Mouse (Mus musculus) heart, embryonic 16.5 days (tissue): ENCODE data around the gene Hpca. TPM values are rescaled to one million over a fixed set of nuclear protein-coding genes. Genes with fewer than 3 reads are reported as not detected.

ENCODE experiments used
- ATAC-seq: fragments of 200-750 bp; cut with Nextera tagmentation; replicated peaks from 2 replicates; pipeline ENCODE4 v1.8.0; 2017; ENCODE audit warnings: moderate number of reproducible peaks; ENCODE audit not compliant: insufficient read depth, low FRiP score; ENCODE audit errors: extremely low read depth
- H3K27ac ChIP-seq: fragments of 300-500 bp; sonication (generic); 2 replicates; pipeline ENCODE4 v1.5.1; 2014; ENCODE audit warnings: mild to moderate bottlenecking, low read length, control low read depth, moderate library complexity
- H3K27me3 ChIP-seq: fragments of 300-500 bp; sonication (generic); 2 replicates; pipeline ENCODE4 v1.6.1; 2014; ENCODE audit warnings: low read length, mixed read lengths; ENCODE audit not compliant: control insufficient read depth, insufficient read depth
- H3K36me3 ChIP-seq: fragments of 300-500 bp; sonication (generic); 2 replicates; pipeline ENCODE4 v1.6.1; 2014; ENCODE audit not compliant: control insufficient read depth, insufficient read depth
- H3K4me1 ChIP-seq: fragments of 300-500 bp; sonication (generic); 2 replicates; pipeline ENCODE4 v1.6.1; 2014; ENCODE audit warnings: low read length, mixed read lengths; ENCODE audit not compliant: control insufficient read depth, insufficient read depth
- H3K4me2 ChIP-seq: fragments of 300-500 bp; sonication (generic); 2 replicates; pipeline ENCODE4 v1.6.1; 2014; ENCODE audit warnings: low read depth, mild to moderate bottlenecking, control low read depth, low read length
- H3K4me3 ChIP-seq: fragments of 300-500 bp; sonication (generic); 2 replicates; pipeline ENCODE4 v1.5.1; 2014; ENCODE audit warnings: mild to moderate bottlenecking, control low read depth, low read length
- H3K9ac ChIP-seq: fragments of 300-500 bp; sonication (generic); 2 replicates; pipeline ENCODE4 v1.6.1; 2014; ENCODE audit warnings: low read length, control low read depth
- H3K9me3 ChIP-seq: fragments of 300-500 bp; sonication (generic); replicated peaks from 2 replicates; pipeline ENCODE4 v1.6.1; 2016; ENCODE audit warnings: low read length; ENCODE audit not compliant: control insufficient read depth
- WGBS: fragments of 180-500 bp; shearing (Covaris S2); extraction: QIAGEN DNeasy Blood & Tissue Kit; methylation state at CpG from one replicate; pipeline ENCODE4 v1.1.7; 2014; 5-methylcytosine and 5-hydroxymethylcytosine counted together
- polyA plus RNA-seq: library from polyadenylated mRNA; unstranded; fragments of >200 nt; fragmentation: Nextera tagmentation; extraction: Ambion mirVana; gene quantifications from 2 replicates; pipeline ENCODE4 v1.2.1, GENCODE M21; 2015

The Hpca gene
- polyA plus RNA-seq, 1 experiment from 2014 or later: 0.88 TPM

- peak overlapping the region; percentile 79 for H3K9ac ChIP-seq
- no peak for ATAC-seq
- peak overlapping the region; percentile 74 for H3K4me2 ChIP-seq
- peaks cover 39% of the 10 kb centered on the region for H3K4me1 ChIP-seq
- H3K4me3 ChIP-seq: peak overlapping the region; percentile 58
- no peaks in the 10 kb centered on the region for H3K9me3 ChIP-seq
- WGBS: 55% methylated on average over 14 of the region's 14 CpGs
- 0 out of 2 replicates have a peak overlapping the region, but pooled peaks have one; percentile 17 for H3K27ac ChIP-seq
- H3K36me3 ChIP-seq: 0 out of 2 replicates have a peak, but pooled peaks cover 2% of the 10 kb centered on the region
- peaks cover 16% of the 10 kb centered on the region for H3K27me3 ChIP-seq
Measured at GRCm38 (mm10) chr4:129137392-129138321, 15.8 kb upstream of the Hpca start.

DNA sequence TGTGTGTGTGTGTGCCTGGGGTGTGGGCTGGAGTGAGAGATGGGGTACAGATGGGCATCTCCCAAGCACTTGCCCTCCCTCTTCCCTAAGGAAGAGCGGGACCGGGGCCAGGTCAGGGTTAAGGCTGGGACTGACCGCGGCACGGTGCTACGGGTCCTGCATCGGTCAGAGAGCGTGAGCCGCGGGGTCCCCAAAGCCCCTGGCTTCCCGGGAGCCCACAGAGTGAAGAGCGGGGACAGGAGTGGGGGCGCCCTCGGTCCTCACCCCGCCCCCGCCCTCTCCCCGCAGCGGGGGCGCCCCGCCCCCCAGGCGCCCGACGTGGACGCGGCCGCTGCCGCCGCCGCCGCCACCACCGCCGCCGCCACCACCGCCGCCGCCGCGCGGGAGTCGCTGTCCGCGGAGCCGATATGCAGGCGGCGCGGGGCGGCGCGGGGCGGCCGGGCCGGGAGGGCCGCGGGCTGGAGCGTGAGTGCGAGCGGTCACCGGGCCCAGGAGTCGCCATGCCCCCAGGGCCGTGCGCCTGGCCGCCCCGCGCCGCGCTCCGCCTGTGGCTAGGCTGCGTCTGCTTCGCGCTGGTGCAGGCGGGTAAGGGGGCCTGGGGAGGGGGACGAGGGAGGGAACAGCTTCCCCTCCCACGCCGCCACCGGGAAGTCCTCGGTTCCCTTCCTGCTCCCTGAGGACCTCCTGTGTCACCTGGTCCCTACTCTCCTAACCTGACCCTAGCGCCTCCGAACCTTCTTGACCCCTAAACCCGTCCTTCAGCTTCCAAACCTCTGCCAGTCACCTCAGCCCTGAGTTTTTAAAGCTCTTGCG lies 14.9 kb upstream of the Hpca start, which contains the start of gene Fndc5:
Gene Fndc5, plus strand, starts transcription at position 421 of the 813 bp plus-strand sequence.
- Histone ChIP-seq H3K27ac (0 out of 2 replicates have a peak within 1 kb of the TSS, but pooled peaks have one; percentile 17), H3K36me3 (no peaks in the 10 kb centered on the region), H3K27me3 (peaks cover 16% of the 10 kb centered on the region)

DNA sequence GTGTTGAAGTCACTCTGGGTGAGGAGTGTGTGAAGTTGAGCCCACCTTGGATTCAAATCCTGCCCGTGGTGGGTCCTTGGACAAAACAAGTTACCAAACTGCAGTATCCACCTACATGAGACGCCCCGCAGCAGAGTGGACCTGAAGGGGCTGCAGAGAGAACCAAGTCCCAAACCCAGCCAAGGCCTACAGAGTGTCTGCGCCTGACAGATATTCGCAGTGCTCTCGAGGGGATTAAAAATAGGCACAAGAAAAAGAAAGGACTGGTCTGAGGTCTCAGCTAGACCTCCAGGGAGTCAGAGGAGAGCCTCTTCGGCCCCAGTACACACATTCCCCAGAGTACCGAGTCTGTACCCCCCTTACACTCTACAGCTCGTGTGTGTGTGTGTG lies 14.3 kb upstream of the Hpca start:
- Histone ChIP-seq H3K4me1 (peaks cover 25% of the 10 kb centered on the region), H3K27me3 (peaks cover 16% of the 10 kb centered on the region), H3K9ac (peak overlapping the region; percentile 79), H3K9me3 (no peaks in the 10 kb centered on the region), H3K4me3 (peak overlapping the region; percentile 58), H3K4me2 (peak overlapping the region; percentile 74), H3K36me3 (no peaks in the 10 kb centered on the region), H3K27ac (no peak overlapping the region)
- 22% methylated on average over 9 of the region's 9 CpGs for WGBS
- no peak for ATAC-seq

More for the DNA sequence above, 14.9 kb upstream of the Hpca start, which contains the start of gene Fndc5:
- 2% methylated on average over 27 of the region's 80 CpGs for WGBS
- Histone ChIP-seq H3K4me1 (peaks cover 30% of the 10 kb centered on the region), H3K4me2 (peak within 1 kb of the TSS; percentile 74), H3K9ac (peak within 1 kb of the TSS; percentile 79), H3K4me3 (peak within 1 kb of the TSS; percentile 58), H3K9me3 (no peaks in the 10 kb centered on the region)
- 0 out of 2 replicates have a peak, but pooled peaks have one; percentile 24 for ATAC-seq

GRCm38 (mm10) chr4:129135637-129136036 lies 13.8 kb upstream of the Hpca start:
- peaks cover 16% of the 10 kb centered on the region for H3K27me3 ChIP-seq
- no peak for ATAC-seq

GRCm38 (mm10) chr4:129134799-129135585 lies 13.2 kb upstream of the Hpca start:
- ATAC-seq: peak; percentile 16; the same call in 1 of the 2 replicates
- Histone ChIP-seq H3K4me1 (peaks cover 25% of the 10 kb centered on the region), H3K27me3 (peaks cover 16% of the 10 kb centered on the region), H3K36me3 (no peaks in the 10 kb centered on the region), H3K4me2 (peak overlapping the region; percentile 49), H3K9ac (no peak overlapping the region), H3K4me3 (peak overlapping the region; percentile 15; the same call in 1 of the 2 replicates), H3K27ac (no peak overlapping the region), H3K9me3 (no peaks in the 10 kb centered on the region)
- WGBS: 10% methylated on average over 15 of the region's 15 CpGs

More at GRCm38 (mm10) chr4:129135637-129136036, 13.8 kb upstream of the Hpca start:
- 54% methylated on average over 2 of the region's 2 CpGs for WGBS
- Histone ChIP-seq H3K27ac (no peak overlapping the region), H3K36me3 (no peaks in the 10 kb centered on the region), H3K9me3 (no peaks in the 10 kb centered on the region), H3K4me2 (no peak overlapping the region), H3K9ac (no peak overlapping the region), H3K4me1 (peaks cover 21% of the 10 kb centered on the region), H3K4me3 (no peak overlapping the region)

- Histone ChIP-seq H3K9ac (no peak overlapping the region), H3K4me2 (peak overlapping the region; percentile 36), H3K4me3 (peak overlapping the region; percentile 5), H3K36me3 (no peaks in the 10 kb centered on the region), H3K27me3 (peaks cover 19% of the 10 kb centered on the region), H3K27ac (no peak overlapping the region), H3K9me3 (no peaks in the 10 kb centered on the region), H3K4me1 (peaks cover 15% of the 10 kb centered on the region)
- 0 out of 2 replicates have a peak, but pooled peaks have one; percentile 46 for ATAC-seq
- 3% methylated on average over 17 of the region's 17 CpGs for WGBS
Measured at GRCm38 (mm10) chr4:129130755-129131303, 9.0 kb upstream of the Hpca start.

GRCm38 (mm10) chr4:129130149-129130548 lies 8.3 kb upstream of the Hpca start:
- H3K4me1 ChIP-seq: peaks cover 18% of the 10 kb centered on the region
- peaks cover 19% of the 10 kb centered on the region for H3K27me3 ChIP-seq
- ATAC-seq: 0 out of 2 replicates have a peak, but pooled peaks have one; percentile 39
- WGBS: 4% methylated on average over 8 of the region's 8 CpGs
- no peak overlapping the region for H3K4me3 ChIP-seq
- no peaks in the 10 kb centered on the region for H3K9me3 ChIP-seq
- H3K27ac ChIP-seq: no peak overlapping the region
- H3K4me2 ChIP-seq: peak overlapping the region; percentile 36
- no peak overlapping the region for H3K9ac ChIP-seq
- no peaks in the 10 kb centered on the region for H3K36me3 ChIP-seq

DNA sequence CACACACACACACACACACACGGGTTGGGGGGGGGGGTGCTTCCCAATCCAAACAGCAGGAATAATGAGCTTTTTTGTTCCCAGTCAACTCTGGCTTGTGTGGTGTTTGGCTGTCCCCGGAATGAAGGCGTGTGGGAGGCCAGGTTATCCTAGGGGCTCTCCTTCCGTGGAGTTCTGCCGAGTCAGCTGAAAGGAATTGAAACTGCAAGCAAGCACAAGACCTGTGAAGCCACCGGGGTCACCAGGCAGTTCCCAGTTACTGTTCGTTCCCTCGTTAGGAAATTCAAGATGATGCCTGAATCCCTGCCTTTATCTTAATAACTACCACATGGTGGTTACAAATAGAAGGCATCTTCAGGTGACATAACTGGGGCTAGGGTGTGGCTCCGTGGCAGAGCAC lies 7.6 kb upstream of the Hpca start:
- Histone ChIP-seq H3K36me3 (no peaks in the 10 kb centered on the region), H3K9ac (no peak overlapping the region), H3K27ac (no peak overlapping the region), H3K27me3 (peaks cover 27% of the 10 kb centered on the region), H3K4me2 (no peak overlapping the region), H3K9me3 (no peaks in the 10 kb centered on the region), H3K4me3 (no peak overlapping the region), H3K4me1 (peaks cover 16% of the 10 kb centered on the region)
- no peak for ATAC-seq
- 33% methylated on average over 9 of the region's 9 CpGs for WGBS
